Mouse (Mus musculus): ENCODE measurements at regions not wholly inside any gene's neighbourhood (a gene's known extent, or its start where the extent isn't known, plus 50 kb on each side); places are given as distances from the start of the nearest gene placed in this dataset.
"Not testable (repeated sequence)": the region's sequence is repeated elsewhere in the genome, so short reads cannot be mapped to it uniquely, and the experiment has no call there.

- POLR2A ChIA-PET = interaction anchor here in 1 of 4 experiments (0.8 kb wide), 1 partner anchor 26 kb away, joined by 4 read pairs; no protein-coding TSS in a partner anchor
- CTCF ChIA-PET = interaction anchor here in 3 of 4 experiments (0.7 to 1.2 kb wide), 3 partner anchors 19 to 21 kb away, joined by 3 to 4 read pairs (median 4); no protein-coding TSS in a partner anchor
Measured at GRCm38 (mm10) chr12:113241373-113242193, 55.9 kb downstream of the Tmem121 start.

GRCm38 (mm10) chr12:113242194-113242510 lies 56.4 kb downstream of the Tmem121 start:
- CTCF ChIA-PET = interaction anchor here in 2 of 4 experiments (0.7 to 0.9 kb wide), 2 partner anchors 21 to 22 kb away, joined by 3 to 4 read pairs; no protein-coding TSS in a partner anchor
- POLR2A ChIA-PET = no interaction called here

GRCm38 (mm10) chr12:113244685-113245084 lies 59.0 kb downstream of the Tmem121 start:
- ChIA-PET POLR2A (no interaction called here), CTCF (interaction anchor here in 1 of 4 experiments (0.5 kb wide), 1 partner anchor 42 kb away, joined by 3 read pairs; no protein-coding TSS in a partner anchor)

- POLR2A ChIA-PET = not testable (repeated sequence)
Measured at GRCm38 (mm10) chr12:113253446-113254424, 68.0 kb downstream of the Tmem121 start.

GRCm38 (mm10) chr12:113255331-113255730 lies 69.6 kb downstream of the Tmem121 start:
- CTCF ChIA-PET = no interaction called here
- POLR2A ChIA-PET = no interaction called here

More at GRCm38 (mm10) chr12:113253446-113254424, 68.0 kb downstream of the Tmem121 start:
- CTCF ChIA-PET = not testable (repeated sequence)

GRCm38 (mm10) chr12:113256628-113257027 lies 70.9 kb downstream of the Tmem121 start:
- POLR2A ChIA-PET = no interaction called here
- CTCF ChIA-PET = no interaction called here

- POLR2A ChIA-PET = no interaction called here
- CTCF ChIA-PET = no interaction called here
Measured at GRCm38 (mm10) chr12:113257243-113257642, 71.5 kb downstream of the Tmem121 start.

- ChIA-PET CTCF (interaction anchor here in 2 of 4 experiments (1.1 to 2.5 kb wide), 3 partner anchors 36 to 39 kb away, joined by 3 to 7 read pairs (median 3); no protein-coding TSS in a partner anchor), POLR2A (no interaction called here)
Measured at GRCm38 (mm10) chr12:113259476-113259875, 73.7 kb downstream of the Tmem121 start.

GRCm38 (mm10) chr12:113260304-113260703 lies 74.6 kb downstream of the Tmem121 start:
- ChIA-PET POLR2A (no interaction called here), CTCF (interaction anchor here in 3 of 4 experiments (0.6 to 2.5 kb wide), 5 partner anchors 37 to 64 kb away, joined by 3 to 7 read pairs (median 3); no protein-coding TSS in a partner anchor)

- ChIA-PET CTCF (interaction anchor here in 3 of 4 experiments (1.1 to 2.8 kb wide), 4 partner anchors 18 to 54 kb away, joined by 4 to 20 read pairs (median 8); no protein-coding TSS in a partner anchor), POLR2A (interaction anchor here in 3 of 4 experiments (1.1 to 2.9 kb wide), 4 partner anchors 11 to 53 kb away, joined by 3 to 10 read pairs (median 4); no protein-coding TSS in a partner anchor)
Measured at GRCm38 (mm10) chr12:113275934-113276333, 90.2 kb downstream of the Tmem121 start.

- CTCF ChIA-PET = interaction anchor here in 3 of 4 experiments (1.1 to 2.8 kb wide), 4 partner anchors 18 to 55 kb away, joined by 4 to 20 read pairs (median 8); no protein-coding TSS in a partner anchor
- POLR2A ChIA-PET = interaction anchor here in 2 of 4 experiments (1.4 to 1.9 kb wide), 2 partner anchors 12 kb away, joined by 3 to 5 read pairs; no protein-coding TSS in a partner anchor
Measured at GRCm38 (mm10) chr12:113276355-113276942, 90.7 kb downstream of the Tmem121 start.

- ChIA-PET POLR2A (no interaction called here), CTCF (interaction anchor here in 1 of 4 experiments (0.5 kb wide), 1 partner anchor 38 kb away, joined by 10 read pairs; no protein-coding TSS in a partner anchor)
Measured at GRCm38 (mm10) chr12:113277741-113278140, 92.0 kb downstream of the Tmem121 start.

- POLR2A ChIA-PET = no interaction called here
Measured at GRCm38 (mm10) chr12:113292029-113292809, 106.5 kb downstream of the Tmem121 start.

GRCm38 (mm10) chr12:113295924-113296323 lies 110.2 kb downstream of the Tmem121 start:
- CTCF ChIA-PET = interaction anchor here in 2 of 4 experiments (0.8 to 1.4 kb wide), 2 partner anchors 73 to 74 kb away, joined by 3 read pairs; no protein-coding TSS in a partner anchor

More at GRCm38 (mm10) chr12:113292029-113292809, 106.5 kb downstream of the Tmem121 start:
- CTCF ChIA-PET = interaction anchor here (0.6 to 1.7 kb wide), 8 partner anchors 17 to 137 kb away, joined by 3 to 6 read pairs (median 4); no protein-coding TSS in a partner anchor

GRCm38 (mm10) chr12:113305973-113306372 lies 120.2 kb downstream of the Tmem121 start:
- ChIA-PET CTCF (interaction anchor here in 1 of 4 experiments (0.6 kb wide), 1 partner anchor 20 kb away, joined by 3 read pairs; no protein-coding TSS in a partner anchor), POLR2A (interaction anchor here in 1 of 4 experiments (0.6 to 1.1 kb wide), 2 partner anchors 19 to 652 kb away, joined by 3 to 4 read pairs; no protein-coding TSS in a partner anchor)

More at GRCm38 (mm10) chr12:113295924-113296323, 110.2 kb downstream of the Tmem121 start:
- POLR2A ChIA-PET = no interaction called here

- CTCF ChIA-PET = interaction anchor here in 3 of 4 experiments (0.5 to 1.8 kb wide), 3 partner anchors 93 to 1250 kb away, joined by 3 to 4 read pairs (median 3); no protein-coding TSS in a partner anchor
Measured at GRCm38 (mm10) chr12:113313319-113313718, 127.6 kb downstream of the Tmem121 start.

GRCm38 (mm10) chr12:113314624-113315023 lies 128.9 kb downstream of the Tmem121 start:
- POLR2A ChIA-PET = no interaction called here
- CTCF ChIA-PET = interaction anchor here in 1 of 4 experiments (0.6 kb wide), 1 partner anchor 300 kb away, joined by 4 read pairs; no protein-coding TSS in a partner anchor

More at GRCm38 (mm10) chr12:113313319-113313718, 127.6 kb downstream of the Tmem121 start:
- POLR2A ChIA-PET = interaction anchor here in 1 of 4 experiments (0.5 kb wide), 1 partner anchor 363 kb away, joined by 5 read pairs; no protein-coding TSS in a partner anchor

Data from embryonic stem cell, embryonic (primary cell).